Mouse (Mus musculus): ENCODE measurements around the gene Sel1l.

The Sel1l gene

GRCm38 (mm10) chr12:91776342-91776741, 72.6 kb downstream of the Sel1l start:
- DNase-seq, result no peak

- DNase-seq, result peak; percentile 10
These were observed 74.1 kb downstream of the Sel1l start for GRCm38 (mm10) chr12:91774811-91775284.

DNA sequence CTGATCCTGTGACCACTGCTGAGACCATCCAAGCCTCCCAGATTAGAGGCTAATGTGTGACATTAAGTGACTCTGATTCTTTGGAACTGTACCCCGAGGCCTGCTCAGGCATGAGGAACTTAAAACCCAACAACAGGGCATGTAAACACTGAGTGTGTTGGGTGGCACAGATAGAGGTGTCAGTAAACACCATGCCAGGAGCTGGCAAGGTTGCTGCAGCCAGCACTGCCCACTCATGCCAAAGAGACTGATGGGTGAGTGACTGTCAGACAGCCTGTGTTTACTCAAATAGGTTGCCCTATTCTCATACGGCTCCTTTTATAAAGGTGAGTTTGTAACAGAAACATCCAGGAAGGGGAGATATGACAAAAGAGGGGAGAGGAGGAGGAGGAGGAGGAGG, 80.1 kb downstream of the Sel1l start:
- DNase-seq, result no peak

DNA sequence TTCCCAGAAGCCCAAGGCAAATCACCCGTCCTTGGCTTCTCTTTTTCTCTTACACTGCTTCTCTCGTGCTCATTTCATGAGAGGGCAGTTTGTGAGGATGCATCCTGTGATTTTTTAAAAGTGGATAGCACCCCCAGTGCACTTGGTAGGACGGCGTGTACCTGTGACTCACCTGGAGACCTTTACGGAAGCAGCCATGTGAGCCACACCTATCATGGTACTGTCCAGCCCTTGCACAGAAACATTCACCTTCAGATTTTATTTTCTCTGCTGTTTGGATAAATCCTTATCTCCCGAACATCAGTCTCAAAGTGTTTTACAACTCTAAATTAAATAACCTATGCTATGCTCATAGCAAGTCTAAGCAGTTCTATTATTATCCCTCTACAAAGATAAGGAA, 80.8 kb downstream of the Sel1l start:
- DNase-seq, result no peak

DNA sequence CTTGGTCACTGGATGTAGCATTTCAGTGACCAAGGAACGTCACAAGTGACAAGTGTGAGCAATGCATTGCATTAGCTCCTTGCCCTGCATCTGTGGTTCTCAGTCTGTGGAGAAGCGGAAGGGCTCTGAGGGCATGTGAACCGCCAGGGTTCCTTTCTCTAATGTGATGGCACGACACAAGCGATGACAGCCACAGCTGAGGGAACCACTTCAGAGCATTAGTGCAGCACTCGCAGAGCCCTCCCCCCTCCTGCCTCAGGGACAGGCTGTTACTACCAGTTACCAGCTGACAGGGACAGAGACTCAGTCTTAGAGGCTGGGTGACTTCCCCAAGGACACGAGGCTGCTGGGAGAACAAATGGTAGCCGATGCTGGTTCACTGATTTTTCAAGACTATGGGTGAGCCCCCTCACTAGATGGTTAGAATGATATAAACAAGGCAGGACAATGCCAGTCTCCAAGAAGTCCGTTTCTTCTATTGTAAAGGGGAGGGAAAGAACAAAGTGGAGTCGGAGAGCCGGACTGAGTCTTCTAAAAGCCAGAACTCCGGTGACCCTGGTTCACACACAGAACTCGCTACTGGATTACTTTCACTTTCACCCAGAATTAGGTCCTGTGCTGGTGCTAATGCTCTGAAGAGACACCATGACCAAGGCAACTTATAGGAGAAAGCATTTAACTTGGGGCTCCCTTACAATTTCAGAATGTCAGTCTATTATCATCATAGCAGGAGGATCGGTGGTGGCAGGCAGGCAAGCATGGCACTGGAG, 82.4 kb downstream of the Sel1l start:
- DNase-seq, result no peak

DNA sequence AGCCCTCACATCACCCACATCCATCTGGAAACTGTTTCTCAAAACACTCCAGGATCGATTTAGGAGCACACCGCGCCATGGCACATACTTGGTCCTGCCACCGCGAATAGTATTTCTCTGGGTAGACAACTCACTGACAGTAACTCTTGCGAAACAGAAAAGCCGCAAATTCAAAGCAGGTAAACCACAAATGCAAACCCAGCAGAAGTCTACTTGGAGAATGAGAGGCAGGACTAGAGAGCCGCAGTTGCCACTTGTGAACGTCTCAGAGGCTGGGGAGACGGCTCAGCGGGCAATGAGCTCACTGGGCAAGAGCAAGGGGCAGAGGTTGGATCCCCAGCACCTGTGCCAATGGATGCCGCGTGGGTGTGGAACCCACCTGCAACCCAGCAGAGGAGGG, 83.5 kb downstream of the Sel1l start:
- DNase-seq, result no peak

DNA sequence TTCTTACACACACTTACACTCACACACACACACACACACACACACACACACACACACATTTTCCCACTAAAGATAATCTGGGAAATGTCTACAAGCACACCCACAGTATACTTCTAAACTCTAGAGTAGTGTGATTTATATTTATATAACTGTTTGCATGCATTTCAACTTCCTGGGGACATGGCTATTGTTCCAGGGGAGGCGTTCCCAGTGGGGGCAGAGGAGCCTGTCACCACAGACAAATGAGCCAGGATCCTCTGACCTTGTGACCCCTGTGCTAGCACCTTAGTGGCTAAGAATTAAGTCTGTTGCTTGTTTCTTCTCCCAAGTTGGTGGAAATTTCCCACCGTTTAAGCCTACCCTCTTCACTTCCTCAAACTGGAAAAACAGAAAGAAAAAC, 83.9 kb downstream of the Sel1l start:
- DNase-seq, result no peak

- DNase-seq, result no peak
These were observed 84.5 kb downstream of the Sel1l start for GRCm38 (mm10) chr12:91764471-91764870.

GRCm38 (mm10) chr12:91759836-91760235, 89.1 kb downstream of the Sel1l start:
- DNase-seq, result no peak

DNA sequence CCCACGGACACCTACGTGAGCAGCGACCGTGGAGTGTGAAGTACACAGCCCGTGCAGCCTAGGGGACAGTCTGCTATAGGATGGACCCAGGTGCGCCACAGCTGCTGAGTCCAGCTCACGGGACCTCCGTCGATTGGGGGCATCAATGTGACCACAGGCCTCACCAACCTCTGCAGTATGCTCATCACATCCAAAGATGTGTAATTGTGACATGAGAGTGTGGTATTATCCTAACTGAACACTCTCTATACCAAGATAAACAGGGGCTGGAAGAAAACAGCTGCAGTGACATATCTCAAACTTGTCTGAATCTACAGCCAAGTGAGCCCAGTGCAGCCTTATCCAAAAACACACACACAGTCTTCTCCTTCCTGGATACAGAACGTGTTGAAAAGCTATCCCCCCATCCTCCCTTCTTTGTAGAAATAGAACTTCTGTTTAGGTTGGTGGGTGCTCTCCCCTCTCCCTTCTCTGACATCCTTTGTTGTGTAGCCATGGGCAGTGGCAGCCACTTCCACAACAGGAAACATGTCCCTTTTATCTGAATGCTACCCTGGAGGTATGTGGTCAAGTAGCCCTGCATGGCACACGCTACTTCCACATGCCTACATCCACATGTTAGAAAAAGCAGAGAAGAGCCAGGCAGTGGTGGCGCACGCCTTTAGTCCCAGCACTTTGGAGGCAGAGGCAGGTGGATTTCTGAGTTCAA, 90.9 kb downstream of the Sel1l start:
- no peak for DNase-seq

DNA sequence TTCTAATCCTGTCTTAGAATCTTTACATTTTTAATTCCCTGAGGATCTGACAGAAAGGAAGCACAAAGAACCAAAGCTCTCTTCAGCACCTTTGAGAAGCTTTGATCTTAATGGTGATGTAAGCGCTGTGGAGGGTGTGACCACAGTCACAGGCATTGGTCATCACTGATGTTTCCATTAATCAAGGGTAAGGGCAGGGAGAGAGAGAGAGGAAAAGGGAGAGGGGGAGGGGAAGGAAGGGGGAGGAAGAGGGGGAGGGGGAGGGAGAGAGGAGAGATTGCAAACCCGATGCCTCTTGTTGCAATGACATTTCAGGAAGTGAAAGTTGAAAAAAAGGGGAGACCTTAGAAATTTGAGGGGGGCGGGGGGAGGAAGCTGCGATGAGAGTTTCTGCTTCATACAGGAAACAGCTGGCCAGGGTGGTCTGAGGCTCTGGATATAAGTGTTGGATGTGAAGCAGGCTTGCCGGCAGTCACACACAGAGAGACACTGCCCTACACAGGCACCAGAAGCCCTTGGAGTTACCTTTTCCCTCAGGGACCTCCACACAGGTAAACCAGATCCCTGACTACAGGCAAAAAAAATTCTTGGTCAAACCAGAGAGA, 92.3 kb downstream of the Sel1l start:
- no peak for DNase-seq
